Mouse (Mus musculus) small intestine, adult 2 months (tissue): Measurements from ENCODE around the gene Zfp420. TPM values are rescaled to one million over a fixed set of nuclear protein-coding genes. Genes with fewer than 3 reads are reported as not detected.

ENCODE experiments used
- H3K27ac ChIP-seq: fragments of 200-500 bp; 2 replicates; pipeline ENCODE4 v1.5.1; 2012; ENCODE audit warnings: low read depth, low read length, control low read depth, inconsistent platforms; ENCODE audit not compliant: insufficient read depth
- H3K27me3 ChIP-seq: fragments of 200-500 bp; 2 replicates; pipeline ENCODE4 v1.6.1; 2012; ENCODE audit warnings: mild to moderate bottlenecking, moderate library complexity, low read length, inconsistent platforms; ENCODE audit not compliant: control insufficient read depth, insufficient read depth
- H3K36me3 ChIP-seq: fragments of 200-500 bp; 2 replicates; pipeline ENCODE4 v1.6.1; 2012; ENCODE audit warnings: mild to moderate bottlenecking, low read length, control low read depth, inconsistent platforms; ENCODE audit not compliant: control insufficient read depth, insufficient read depth
- H3K4me1 ChIP-seq: fragments of 200-500 bp; 2 replicates; pipeline ENCODE4 v1.6.1; 2012; ENCODE audit warnings: low read length, inconsistent platforms, mixed read lengths; ENCODE audit not compliant: control insufficient read depth, insufficient read depth, insufficient read length
- H3K4me3 ChIP-seq: fragments of 200-500 bp; 2 replicates; pipeline ENCODE4 v1.5.1; 2012; ENCODE audit warnings: low read depth, mild to moderate bottlenecking, control low read depth, inconsistent platforms, low read length, moderate library complexity
- CTCF ChIP-seq: fragments of 200-500 bp; IDR thresholded peaks from 2 replicates; pipeline ENCODE4 v1.5.1; 2012; ENCODE audit warnings: low read depth, mild to moderate bottlenecking, control low read depth, inconsistent platforms, low read length, moderate library complexity, mixed read lengths; ENCODE audit not compliant: insufficient replicate concordance, insufficient read length; ENCODE audit errors: extremely low read depth
- POLR2A ChIP-seq: fragments of 200-500 bp; IDR thresholded peaks from 2 replicates; pipeline ENCODE4 v1.6.1; 2012; ENCODE audit warnings: low read depth, mild to moderate bottlenecking, control low read depth, inconsistent platforms, low read length, moderate library complexity
- WGBS: fragments of 180-500 bp; shearing (Covaris S2); methylation state at CpG from one replicate; pipeline ENCODE4 v1.1.7; 2018; 5-methylcytosine and 5-hydroxymethylcytosine counted together
- polyA plus RNA-seq: library from polyadenylated mRNA; depleted of rRNA; stranded (reverse); fragments of >200 nt; gene quantifications from 2 replicates; pipeline ENCODE4 v1.2.3, GENCODE M21; 2012; rRNA removed

Zfp420 gene
- polyA plus RNA-seq, 1 experiment = 0.13 TPM

DNA sequence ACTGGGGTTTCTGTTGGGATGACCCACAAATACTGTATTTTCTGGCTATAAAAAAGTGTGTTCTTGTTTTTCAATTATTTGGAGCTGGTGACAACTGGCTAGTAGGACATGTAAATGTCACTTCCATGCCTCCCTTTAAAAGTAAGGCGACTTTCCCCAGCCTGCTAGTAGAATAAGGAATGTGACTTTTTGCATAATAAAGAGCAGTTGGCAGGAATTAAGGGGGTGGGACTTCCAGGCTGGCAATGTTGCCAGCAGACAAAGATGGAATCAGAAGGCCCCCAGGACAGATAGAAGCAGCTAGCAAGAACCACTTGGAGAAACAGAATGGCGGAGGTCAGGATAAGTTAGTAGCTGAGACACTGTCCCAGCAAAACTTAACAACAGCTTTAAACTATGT, 50.5 kb downstream of the Zfp420 start:
- 87% methylated on average over 2 of the region's 2 CpGs for WGBS
- no peak for TF ChIP-seq POLR2A
- no peak for TF ChIP-seq CTCF
- no peaks in the 10 kb centered on the region for H3K27me3 ChIP-seq
- H3K4me1 ChIP-seq = peaks cover 2% of the 10 kb centered on the region; the same call in 1 of the 2 replicates
- H3K4me3 ChIP-seq = no peak overlapping the region
- H3K36me3 ChIP-seq = peaks cover 12% of the 10 kb centered on the region
- H3K27ac ChIP-seq = no peak overlapping the region

DNA sequence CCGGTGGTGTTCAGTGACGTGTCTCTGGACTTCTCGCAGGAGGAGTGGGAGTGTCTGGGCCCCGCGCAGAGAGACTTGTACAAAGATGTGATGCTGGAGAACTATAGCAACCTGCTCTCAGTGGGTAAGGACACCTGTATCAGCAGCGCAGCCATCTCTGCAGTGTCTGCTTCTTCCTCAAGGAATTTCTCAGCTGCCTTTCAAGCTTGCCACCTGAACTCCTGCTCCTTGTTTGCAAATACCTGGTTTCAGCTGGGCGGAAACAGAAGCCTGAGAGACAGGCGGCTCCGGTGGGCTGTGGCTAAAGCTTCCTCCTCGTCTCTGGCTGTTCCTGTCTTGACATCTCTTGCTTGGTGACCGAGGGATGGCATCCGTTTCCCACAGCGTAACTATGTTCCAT, 52.4 kb downstream of the Zfp420 start:
- 93% methylated on average over 13 of the region's 13 CpGs for WGBS
- Histone ChIP-seq H3K36me3 (peaks cover 12% of the 10 kb centered on the region), H3K4me1 (no peaks in the 10 kb centered on the region), H3K27me3 (no peaks in the 10 kb centered on the region), H3K27ac (no peak overlapping the region), H3K4me3 (no peak overlapping the region)
- no peak for TF ChIP-seq POLR2A
- no peak for TF ChIP-seq CTCF

DNA sequence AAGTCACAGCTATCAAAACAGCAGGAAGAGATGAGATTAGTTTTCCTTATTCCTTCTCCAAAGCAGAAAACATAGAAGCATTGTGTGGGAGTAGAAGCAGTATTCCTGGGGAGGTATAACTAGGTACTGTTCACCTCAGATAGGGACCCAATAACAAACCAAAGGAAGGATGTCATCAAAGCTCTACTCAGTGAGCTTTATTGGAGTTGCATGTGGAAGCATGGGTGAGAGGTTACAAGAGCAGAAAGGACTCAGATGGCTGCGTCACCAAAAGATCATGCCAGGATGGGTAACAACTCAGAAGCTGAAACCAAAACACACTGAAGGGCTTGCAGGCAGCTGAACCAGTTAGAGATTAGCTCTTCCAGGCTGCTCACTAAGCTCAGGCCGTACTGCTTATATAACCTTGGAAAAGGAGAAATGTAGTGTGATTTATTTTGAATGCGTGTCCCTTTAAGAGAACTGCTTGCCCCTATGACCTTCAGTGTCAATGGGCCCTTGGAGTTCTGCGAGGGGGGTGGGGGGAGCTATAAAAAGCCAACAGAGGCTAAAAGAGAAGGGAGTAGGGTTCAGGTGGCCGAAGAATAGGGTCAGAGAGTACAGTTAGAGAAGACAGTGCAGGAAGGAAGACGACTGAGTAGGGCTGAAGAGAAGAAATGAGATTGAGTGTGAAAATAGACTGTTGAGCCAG, 57.7 kb downstream of the Zfp420 start:
- peaks cover 8% of the 10 kb centered on the region for H3K36me3 ChIP-seq
- H3K27ac ChIP-seq = no peak overlapping the region
- no peaks in the 10 kb centered on the region for H3K4me1 ChIP-seq
- 54% methylated on average over 6 of the region's 6 CpGs for WGBS
- TF ChIP-seq CTCF = no peak
- no peak for TF ChIP-seq POLR2A
- no peaks in the 10 kb centered on the region for H3K27me3 ChIP-seq
- no peak overlapping the region for H3K4me3 ChIP-seq

GRCm38 (mm10) chr7:29918062-29918453, 58.3 kb downstream of the Zfp420 start:
- TF ChIP-seq POLR2A (no peak), CTCF (no peak)
- H3K27ac ChIP-seq = no peak overlapping the region
- peaks cover 8% of the 10 kb centered on the region for H3K36me3 ChIP-seq
- no peaks in the 10 kb centered on the region for H3K27me3 ChIP-seq
- no peak overlapping the region for H3K4me3 ChIP-seq
- WGBS = 89% methylated on average over 4 of the region's 4 CpGs
- no peaks in the 10 kb centered on the region for H3K4me1 ChIP-seq

DNA sequence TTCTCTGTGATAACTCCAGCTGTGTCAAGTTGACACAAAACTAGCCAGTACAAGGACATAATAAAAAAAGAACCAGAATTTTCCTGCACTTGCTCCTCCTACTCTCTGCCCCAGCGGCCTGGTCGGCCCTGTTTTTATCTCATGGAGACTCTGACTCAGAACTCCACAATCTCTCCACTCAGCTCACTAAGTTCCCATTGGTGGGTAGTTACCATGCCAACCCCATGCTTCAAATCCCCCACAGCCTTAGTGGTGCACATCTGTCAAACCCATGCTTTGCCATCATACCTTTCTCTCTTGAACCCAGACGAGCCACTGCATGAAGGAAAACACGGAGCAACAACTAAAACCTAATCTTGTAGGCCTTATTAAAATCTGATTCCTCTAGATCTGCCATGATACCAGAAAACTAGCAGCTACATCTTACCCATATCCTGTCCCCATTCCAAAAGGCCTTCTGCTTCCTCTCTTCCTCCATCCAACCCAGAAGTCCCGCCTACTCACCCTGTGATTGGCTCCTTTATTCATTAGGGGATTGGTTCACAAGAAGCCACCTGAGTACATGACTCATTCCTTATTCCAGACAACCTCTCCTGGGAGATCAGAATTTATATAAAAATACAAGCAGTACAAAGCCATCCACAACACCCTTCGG, 61.8 kb downstream of the Zfp420 start:
- no peaks in the 10 kb centered on the region for H3K36me3 ChIP-seq
- no peak overlapping the region for H3K4me3 ChIP-seq
- WGBS = 69% methylated on average over 6 of the region's 6 CpGs
- no peak for TF ChIP-seq POLR2A
- H3K27me3 ChIP-seq = no peaks in the 10 kb centered on the region
- no peak overlapping the region for H3K27ac ChIP-seq
- no peaks in the 10 kb centered on the region for H3K4me1 ChIP-seq

DNA sequence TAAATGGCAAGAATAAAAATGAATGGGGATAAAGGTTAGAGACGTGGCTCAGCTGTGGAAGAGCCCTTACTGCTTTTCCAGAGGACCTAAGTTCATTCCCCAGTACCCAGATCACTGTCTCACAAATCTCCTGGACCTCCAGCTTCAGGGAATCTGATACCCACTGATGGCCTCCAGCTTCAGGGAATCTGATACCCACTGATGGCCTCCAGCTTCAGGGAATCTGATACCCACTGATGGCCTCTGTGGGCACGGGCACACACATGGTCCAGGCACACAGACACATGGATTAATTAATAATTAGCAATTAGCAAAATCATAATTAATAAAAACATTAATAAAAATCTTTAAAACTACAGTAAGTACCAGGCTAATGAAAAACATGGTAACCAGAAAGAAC, 63.0 kb downstream of the Zfp420 start:
- 71% methylated on average over 2 of the region's 2 CpGs for WGBS
- H3K27ac ChIP-seq = no peak overlapping the region
- H3K4me3 ChIP-seq = no peak overlapping the region
- no peaks in the 10 kb centered on the region for H3K4me1 ChIP-seq
- no peaks in the 10 kb centered on the region for H3K36me3 ChIP-seq
- H3K27me3 ChIP-seq = no peaks in the 10 kb centered on the region
- no peak for TF ChIP-seq CTCF
- TF ChIP-seq POLR2A = no peak

Other genes with a start within 250 kb of the Zfp420 start
- gene Catsperg2, start 132.9 kb upstream of the Zfp420 start, polyA plus RNA-seq = not detected in 2 replicates
- gene Zfp84, start 91.4 kb upstream of the Zfp420 start, polyA plus RNA-seq = 1.0 and 1.8 TPM in 2 replicates
- 0.32 and 0.52 TPM in 2 replicates for gene Zfp30, start 76.0 kb upstream of the Zfp420 start, polyA plus RNA-seq
- gene Zfp790, start 43.9 kb upstream of the Zfp420 start, polyA plus RNA-seq = 0.43 and 0.86 TPM in 2 replicates
- gene Zfp940, start 6.3 kb upstream of the Zfp420 start, polyA plus RNA-seq = 0.05 and 0.06 TPM in 2 replicates
- gene Zfp27, start 46.6 kb downstream of the Zfp420 start, polyA plus RNA-seq = 0.69 and 0.81 TPM in 2 replicates
- 0.04 and 0.14 TPM in 2 replicates for gene Zfp383, start 48.2 kb downstream of the Zfp420 start, polyA plus RNA-seq
- 0.38 and 2.7 TPM in 2 replicates for gene Zfp74, start 94.1 kb downstream of the Zfp420 start, polyA plus RNA-seq
- 1.3 and 2.3 TPM in 2 replicates for gene Zfp568, start 124.0 kb downstream of the Zfp420 start, polyA plus RNA-seq
- 0.58 and 0.62 TPM in 2 replicates for gene Zfp14, start 191.4 kb downstream of the Zfp420 start, polyA plus RNA-seq
- 0.23 and 0.25 TPM in 2 replicates for gene Zfp82, start 212.9 kb downstream of the Zfp420 start, polyA plus RNA-seq
- gene Gm26920, start 230.4 kb downstream of the Zfp420 start, polyA plus RNA-seq = 0.06 TPM in 1 of 2 replicates, not detected in the other
- gene Zfp566, start 230.5 kb downstream of the Zfp420 start, polyA plus RNA-seq = 0.11 and 0.95 TPM in 2 replicates
- 2.6 and 7.1 TPM in 2 replicates for gene Zfp260, start 234.8 kb downstream of the Zfp420 start, polyA plus RNA-seq